Mouse (Mus musculus) megakaryocyte, embryonic 14.5 days (primary cell): ENCODE results near the gene Hist1h2bc.

Source experiments
- FLI1 ChIP-seq: IDR thresholded peaks from 2 replicates; pipeline ENCODE4 v1.6.1; 2012; ENCODE audit warnings: low read length, inconsistent platforms, mixed read lengths
- GATA1 ChIP-seq: IDR thresholded peaks from 3 replicates; pipeline ENCODE4 v1.6.1; 2012; ENCODE audit warnings: mixed read lengths, low read length, inconsistent platforms, borderline replicate concordance

GRCm38 (mm10) chr13:23732156-23732804 is 48.3 kb downstream of the Hist1h2bc start:
- no peak for TF ChIP-seq GATA1
- TF ChIP-seq FLI1, result no peak
